Mouse (Mus musculus) small intestine, adult 2 months (tissue): Measurements from ENCODE around the gene Alk.

Experiments
- CTCF ChIP-seq: fragments of 200-500 bp; IDR thresholded peaks from 2 replicates; pipeline ENCODE4 v1.5.1; 2012; ENCODE audit warnings: low read depth, mild to moderate bottlenecking, control low read depth, inconsistent platforms, low read length, moderate library complexity, mixed read lengths; ENCODE audit not compliant: insufficient replicate concordance, insufficient read length; ENCODE audit errors: extremely low read depth
- POLR2A ChIP-seq: fragments of 200-500 bp; IDR thresholded peaks from 2 replicates; pipeline ENCODE4 v1.6.1; 2012; ENCODE audit warnings: low read depth, mild to moderate bottlenecking, control low read depth, inconsistent platforms, low read length, moderate library complexity

DNA sequence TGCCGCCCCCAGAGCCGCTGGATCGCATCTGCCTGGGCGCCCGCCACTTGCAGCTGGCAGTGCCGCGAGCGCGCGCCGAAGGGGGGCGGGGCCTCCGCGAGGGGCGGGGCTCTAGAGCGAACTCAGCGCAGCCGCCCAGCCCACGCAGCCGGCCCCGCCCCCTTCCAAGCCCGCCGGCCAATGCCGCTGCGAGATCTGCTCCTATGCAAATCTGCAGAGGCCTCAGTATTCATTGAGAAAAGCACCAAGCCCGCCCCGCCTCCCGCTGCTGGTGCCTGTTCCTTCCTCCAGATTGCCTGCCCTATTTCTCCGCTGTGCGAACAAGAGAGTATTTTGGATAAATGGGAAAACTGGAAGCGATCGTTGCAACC is at the start of gene Alk:
- TF ChIP-seq CTCF, result no peak
- TF ChIP-seq POLR2A, result no peak
